Mouse (Mus musculus) kidney, postnatal 10 days (tissue): ENCODE results near the gene Gas6.

Source experiments
- DNase-seq: peaks from one replicate; pipeline ENCODE4 v3.0.0; 2021; ENCODE audit warnings: mixed read lengths

Gene Gas6

DNA sequence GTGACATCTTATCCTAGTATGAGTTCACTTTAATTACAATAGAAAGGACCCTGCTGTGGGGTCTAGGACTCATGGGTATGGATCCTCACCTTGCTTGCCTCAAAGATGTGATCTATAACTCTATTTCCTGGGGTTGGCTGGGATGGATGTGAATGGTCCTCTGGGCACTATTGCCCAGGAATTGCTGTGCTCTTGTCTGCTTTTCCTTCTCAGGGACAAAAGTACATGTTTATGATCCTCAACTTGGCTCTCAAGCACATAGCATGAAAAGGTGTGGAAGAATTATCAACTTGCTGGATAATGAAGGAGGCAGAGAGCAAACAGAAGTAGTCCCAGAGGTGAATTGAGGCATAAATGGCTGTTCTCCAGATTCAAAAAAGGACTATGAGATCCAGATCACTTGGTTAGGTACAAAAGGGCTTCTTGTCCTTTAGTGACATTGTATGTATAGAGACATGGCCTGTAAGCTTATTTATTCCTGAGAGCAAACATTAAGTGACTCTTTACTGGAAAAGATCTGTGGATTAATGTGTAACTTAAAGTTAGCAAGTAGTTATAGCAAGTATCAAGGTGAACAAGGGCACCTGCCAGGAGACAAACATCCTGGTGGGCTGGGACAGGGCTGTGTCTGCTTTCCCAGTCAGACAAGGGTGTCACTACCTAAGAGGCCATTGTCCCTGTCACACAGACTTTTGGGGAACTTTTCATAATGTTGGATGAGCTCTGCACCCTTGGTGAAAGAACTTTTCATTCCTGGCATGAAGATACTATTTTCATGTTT is 10.8 kb upstream of the Gas6 start:
- peak; percentile 52 for DNase-seq

DNA sequence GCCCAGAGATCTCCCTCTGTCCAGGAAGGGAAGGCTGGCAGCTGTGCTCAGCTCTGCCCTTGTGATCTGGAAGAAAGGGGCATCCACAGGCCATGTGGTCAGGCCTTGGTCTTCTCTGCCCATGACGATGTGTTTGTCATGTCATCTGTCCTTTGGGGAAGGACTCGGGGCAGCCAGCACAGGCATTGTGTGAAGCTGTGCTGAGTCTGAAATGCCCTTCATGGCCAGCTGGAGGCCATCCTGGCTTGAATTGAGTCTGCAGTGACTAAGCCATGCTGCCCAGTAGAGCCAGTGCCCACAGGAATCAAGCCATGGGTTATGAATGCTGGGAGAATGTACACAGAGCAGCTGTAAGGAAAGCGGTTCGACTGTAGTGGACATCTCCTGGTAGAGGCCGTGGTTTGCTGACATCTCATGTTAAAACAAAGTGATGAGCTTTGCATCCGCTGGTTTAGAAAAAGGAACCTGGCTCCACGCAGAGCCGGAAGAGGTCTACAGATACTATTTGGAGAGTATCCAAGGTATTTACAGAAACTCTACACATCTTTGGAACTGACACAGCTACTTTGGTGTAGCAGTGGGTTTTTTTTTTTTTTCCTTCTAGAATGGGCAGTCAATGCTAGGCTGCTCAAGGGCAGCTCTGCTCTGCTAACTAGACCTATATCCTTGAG is 9.8 kb upstream of the Gas6 start:
- DNase-seq: no peak

DNA sequence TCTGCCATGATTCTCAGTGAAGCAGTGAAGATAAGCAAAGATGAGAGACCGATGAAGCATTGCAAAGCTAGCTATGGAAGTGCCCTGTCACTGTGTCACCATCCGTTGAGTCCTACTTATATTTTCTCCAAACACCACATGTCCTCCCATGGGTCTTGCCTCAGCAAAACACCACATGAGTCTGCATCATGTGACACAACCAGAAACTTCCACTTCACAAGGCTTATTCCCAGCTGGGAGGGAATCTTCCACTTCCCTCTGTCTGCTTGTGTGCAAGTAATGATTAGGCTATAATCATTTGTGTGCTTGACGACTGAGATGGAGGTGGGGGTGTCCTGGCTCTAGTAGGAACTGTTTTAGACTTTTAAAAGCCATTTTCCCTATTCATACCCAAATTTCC is 6.9 kb upstream of the Gas6 start:
- no peak for DNase-seq

- DNase-seq: peak; percentile 60
Measured at GRCm38 (mm10) chr8:13493011-13493410, 1.3 kb downstream of the Gas6 start.

DNA sequence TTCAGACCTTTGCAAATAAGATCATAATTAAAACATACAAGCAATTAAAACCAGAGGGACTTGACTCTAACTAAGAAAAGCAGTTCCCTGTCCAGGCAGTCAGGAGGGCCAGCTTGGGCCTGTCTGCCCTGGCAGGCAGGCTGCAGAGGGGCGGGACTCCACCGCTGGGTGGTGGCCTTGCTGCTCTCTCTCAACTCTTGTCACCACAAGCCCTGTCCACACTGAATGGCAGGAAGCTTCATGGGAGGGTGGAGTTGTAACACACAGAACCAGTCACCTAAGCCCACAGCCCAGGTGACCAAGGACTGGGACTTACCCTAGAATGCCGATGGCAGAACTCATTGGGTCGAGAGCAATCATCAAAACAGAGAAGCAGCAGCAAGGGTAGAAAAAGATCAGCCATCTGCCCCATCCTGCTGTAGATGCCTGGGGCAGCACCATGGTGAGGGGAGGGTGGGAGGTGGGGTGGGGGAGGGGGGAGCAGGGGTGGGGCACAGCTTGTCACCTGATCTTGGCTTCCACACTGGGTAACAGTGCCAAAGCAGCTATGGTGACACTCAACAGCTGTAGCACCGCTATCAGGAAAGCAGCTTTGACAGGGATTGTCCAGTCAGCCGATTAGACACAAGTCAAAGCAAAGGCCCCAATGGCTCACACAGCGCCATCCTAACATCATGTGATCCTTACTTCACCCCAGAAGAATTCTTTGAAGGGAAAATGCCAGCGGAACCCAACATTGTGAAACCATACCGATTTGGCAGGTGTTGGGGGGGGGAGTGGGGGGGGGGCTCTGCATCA is 1.9 kb downstream of the Gas6 start:
- DNase-seq: peak; percentile 83

DNA sequence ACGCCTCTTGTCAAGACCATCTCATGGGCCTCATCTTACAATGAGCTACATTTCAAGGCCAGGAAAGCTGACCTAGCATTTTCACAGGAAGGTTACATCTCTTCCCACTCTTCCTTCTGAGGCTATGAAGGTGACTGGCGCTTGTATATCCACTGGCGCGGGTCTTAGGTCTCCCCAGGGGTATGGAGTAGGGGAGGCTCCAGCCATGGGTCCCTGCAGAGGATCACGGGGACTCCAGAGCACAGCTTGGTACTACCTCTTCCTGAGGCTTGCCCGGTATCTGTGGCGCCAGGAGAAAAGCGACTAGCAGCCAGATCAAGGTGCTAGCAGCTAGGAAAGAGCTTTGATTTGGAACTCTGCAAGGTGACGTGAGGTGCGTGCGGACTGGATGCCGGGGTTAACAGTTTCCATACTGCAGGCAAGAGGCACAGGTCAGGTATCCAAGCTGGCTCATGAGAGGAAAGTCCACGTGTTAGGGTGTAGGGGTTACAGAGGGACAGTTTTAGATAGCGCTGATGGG is 2.7 kb downstream of the Gas6 start:
- no peak for DNase-seq

GRCm38 (mm10) chr8:13489986-13490910 is 4.0 kb downstream of the Gas6 start:
- peak; percentile 45 for DNase-seq

- DNase-seq: no peak
Measured at GRCm38 (mm10) chr8:13489351-13489750, 4.9 kb downstream of the Gas6 start.

DNA sequence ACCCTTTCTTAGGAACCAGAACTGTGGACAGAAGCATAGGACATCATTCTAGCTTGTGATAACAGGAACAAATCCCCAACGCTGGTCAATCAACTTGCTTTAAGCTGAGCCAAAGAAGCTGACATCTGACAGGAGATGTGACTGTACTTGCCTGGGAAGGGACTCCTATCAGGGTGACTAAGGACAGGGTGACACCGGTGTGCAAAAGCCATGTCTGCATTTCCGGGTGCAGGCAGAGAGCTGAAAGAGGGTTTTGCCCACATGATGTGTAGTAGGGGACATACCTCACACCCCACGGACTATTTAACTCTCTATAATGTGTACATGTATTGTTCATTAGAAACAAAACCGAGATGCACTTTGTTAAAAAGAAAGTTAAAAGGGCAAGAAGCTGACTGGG is 11.1 kb downstream of the Gas6 start:
- DNase-seq: no peak

- peak; percentile 63 for DNase-seq
Measured at GRCm38 (mm10) chr8:13482101-13482801, 12.0 kb downstream of the Gas6 start.

GRCm38 (mm10) chr8:13481596-13481995 is 12.7 kb downstream of the Gas6 start:
- DNase-seq: peak; percentile 63

DNA sequence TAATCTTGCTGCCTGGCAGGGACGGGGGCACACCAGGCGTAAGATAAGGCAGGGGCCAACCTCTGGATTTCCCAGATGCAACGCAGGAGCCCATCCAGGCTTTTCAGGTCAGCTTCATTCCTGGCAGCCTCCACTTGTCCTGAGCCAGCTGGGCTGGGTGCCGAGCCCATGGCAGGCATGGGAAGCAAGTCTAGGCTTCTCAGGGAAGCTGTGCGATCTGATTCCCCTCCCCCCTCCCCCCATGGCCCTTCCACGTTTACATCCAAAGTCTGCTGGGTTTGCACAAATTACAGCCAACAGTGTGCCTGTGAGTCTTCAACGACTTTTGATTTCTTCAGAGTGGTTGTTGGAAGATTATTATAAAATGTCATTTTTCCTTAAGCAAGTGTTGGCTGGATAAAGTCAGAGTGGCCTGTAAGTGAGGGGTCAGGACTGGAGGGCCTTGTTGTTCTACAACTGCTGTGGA is 13.2 kb downstream of the Gas6 start:
- no peak for DNase-seq

DNA sequence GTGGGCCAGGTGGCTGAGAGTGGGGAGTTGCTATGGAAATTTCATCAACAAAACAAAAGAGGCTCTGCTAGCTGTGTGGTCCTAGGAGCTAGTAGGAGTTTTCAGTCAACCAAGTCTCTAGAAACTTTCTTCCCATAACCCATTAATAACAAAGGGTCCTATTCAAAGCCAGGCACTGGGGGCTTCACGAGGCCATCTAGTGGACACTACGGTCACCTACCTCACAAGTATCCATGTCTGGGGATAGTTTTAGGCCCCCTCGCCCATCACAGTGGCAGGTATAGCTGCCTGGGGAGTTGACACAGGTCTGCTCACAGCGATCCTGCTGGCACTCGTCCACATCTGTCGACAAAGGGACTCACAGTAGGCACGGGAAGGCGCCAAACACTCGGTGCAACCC is 18.4 kb downstream of the Gas6 start:
- DNase-seq: no peak

GRCm38 (mm10) chr8:13472284-13472683 is 22.0 kb downstream of the Gas6 start:
- peak; percentile 48 for DNase-seq

DNA sequence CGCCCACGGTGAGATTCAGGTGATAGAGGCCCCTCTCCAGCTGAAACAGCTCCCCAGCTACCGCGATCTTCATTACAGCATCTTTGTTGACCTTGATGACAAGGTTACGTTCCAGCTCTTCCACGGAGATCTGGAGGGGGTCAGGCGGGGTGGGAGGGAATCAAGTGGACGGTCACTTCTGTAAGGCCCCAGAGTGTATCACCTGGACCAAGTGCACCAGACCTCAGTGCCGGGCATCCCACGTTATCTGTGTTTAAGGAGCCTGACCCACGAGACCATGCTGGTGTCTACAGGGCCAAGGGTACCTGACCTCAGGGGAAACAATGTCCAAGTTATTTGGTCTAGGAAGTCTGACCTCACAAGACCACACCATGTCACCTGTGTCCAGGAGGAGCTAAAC is 22.8 kb downstream of the Gas6 start:
- no peak for DNase-seq

DNA sequence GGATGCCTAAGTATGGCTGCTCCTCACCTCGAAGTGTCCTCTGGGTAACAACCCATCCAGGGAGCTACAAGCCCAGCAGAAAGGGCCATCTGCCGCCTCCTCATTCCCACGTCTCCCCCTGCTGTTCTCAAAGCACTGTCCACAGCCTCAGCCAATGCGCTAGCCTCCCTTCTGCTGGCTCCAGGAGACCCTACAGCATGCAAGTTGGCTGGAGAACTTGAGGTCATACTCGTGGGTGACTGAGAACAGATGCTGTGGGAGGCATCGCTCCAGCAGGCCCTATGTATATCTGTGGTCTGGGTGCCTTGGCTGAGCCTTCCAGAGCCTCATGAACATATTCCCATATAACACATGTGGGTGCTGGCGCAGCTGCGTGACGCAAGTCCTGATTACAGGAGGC is 25.6 kb downstream of the Gas6 start:
- peak; percentile 48 for DNase-seq

DNA sequence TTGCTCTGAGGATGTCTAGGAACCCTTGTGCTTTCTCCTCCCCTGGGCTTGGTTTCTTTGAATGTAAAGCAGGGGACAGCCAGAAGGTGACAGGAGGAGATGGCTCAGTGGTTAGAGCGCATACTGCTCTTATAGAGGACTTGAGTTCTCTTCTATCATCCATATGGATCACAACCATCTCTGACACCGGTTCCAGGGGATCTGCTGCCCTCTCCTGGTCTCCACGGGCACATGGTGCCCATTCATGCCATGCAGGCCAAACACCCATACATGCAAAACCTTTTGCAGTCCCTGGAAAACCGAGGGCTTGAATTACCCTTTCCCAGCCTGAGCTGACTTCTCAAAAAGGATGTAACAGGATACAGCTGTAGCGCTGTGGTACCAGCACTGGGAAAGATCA is 27.3 kb downstream of the Gas6 start:
- DNase-seq: peak; percentile 49

- peak; percentile 75 for DNase-seq
Measured at GRCm38 (mm10) chr8:13465324-13465723, 29.0 kb downstream of the Gas6 start.

DNA sequence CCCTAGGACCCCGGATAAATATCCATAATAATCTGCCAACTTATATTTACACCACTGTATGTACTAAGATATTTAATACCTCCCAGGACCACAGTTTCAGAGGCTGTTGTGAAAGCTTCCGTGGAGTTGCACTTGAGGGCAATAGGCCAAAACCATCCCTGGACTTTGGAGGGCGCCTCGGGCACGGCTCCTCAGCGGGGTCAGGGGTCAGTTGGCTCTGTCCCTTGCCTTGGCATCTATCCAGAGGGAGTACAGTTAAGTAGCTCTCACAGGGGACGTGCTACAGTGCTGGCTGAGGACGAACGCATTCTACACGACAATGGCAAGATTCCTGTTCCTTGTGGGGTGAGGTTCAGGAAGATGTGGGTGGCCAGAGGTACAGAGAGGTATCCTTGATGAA is 31.9 kb downstream of the Gas6 start:
- DNase-seq: peak; percentile 88

DNA sequence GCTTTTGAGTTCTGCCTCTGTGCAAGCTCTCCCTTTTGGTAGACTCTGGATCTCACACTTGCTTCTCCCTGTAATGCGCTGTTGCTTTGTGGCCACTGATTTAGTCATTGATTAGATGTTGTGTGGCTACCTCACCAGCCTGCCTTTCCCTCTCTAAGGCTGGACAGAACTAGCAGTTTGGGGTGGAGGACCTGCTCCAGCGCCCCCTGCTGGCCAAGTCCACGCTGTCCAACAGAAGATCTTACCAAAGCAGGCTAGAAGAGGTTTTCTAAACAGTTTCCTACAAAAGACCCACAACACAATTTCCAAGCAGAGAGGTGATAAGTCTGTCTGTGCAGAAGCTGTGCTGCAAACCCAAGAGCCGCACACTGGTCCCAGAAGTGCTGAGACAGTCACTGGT is 32.4 kb downstream of the Gas6 start:
- peak; percentile 88 for DNase-seq

GRCm38 (mm10) chr8:13461085-13461765 is 33.1 kb downstream of the Gas6 start:
- DNase-seq: no peak
